Mouse (Mus musculus) olfactory bulb, adult 2 months (tissue): ENCODE measurements around the gene Ccdc12.

ENCODE experiments used
- CTCF ChIP-seq: fragments of 200-500 bp; IDR thresholded peaks from 2 replicates; pipeline ENCODE4 v1.5.1; 2012; ENCODE audit warnings: low read depth, mild to moderate bottlenecking, low read length, moderate library complexity; ENCODE audit not compliant: insufficient read depth
- POLR2A ChIP-seq: fragments of 200-500 bp; IDR thresholded peaks from 2 replicates; pipeline ENCODE4 v1.6.1; 2012; ENCODE audit warnings: mild to moderate bottlenecking, low read depth, low read length, moderate library complexity; ENCODE audit not compliant: insufficient read depth

DNA sequence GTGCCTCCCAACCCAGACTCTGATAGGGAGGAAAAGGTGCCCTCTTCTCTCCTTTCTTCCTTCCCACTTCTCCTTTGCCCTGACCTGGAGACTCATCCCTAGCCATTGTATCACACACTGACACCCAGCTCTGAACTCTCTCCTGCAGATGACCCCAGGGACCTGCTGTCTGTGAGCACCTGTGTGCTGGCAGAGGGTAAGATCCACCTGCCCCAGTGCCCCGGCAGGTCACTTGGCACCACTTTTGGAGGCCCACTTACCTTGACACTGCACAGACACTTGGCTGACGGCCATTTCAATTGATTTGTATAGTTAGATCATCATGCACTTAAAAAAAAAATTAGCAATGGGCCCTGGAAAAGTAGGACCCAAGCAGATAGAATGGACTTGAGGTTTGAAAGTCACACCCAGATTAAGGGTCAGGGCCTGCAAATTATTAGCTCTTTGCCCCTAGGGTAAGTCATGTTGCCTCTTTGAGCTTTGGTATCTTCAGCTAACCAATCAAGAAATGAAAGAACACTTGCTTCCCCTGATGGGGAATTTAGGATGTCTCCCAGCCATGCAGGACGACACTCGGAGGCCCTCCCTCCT, 39.0 kb downstream of the Ccdc12 start:
- no peak for TF ChIP-seq CTCF
- no peak for TF ChIP-seq POLR2A
